Mouse (Mus musculus) testis, postnatal 10 days (tissue): ENCODE data around the gene CK137956.

Source experiments
- DNase-seq: peaks from one replicate; pipeline ENCODE4 v3.0.0; 2021; ENCODE audit warnings: low spot score

The CK137956 gene

GRCm38 (mm10) chr4:127970901-127971868, at the start of gene CK137956:
Gene CK137956 (minus strand): TSS chr4:127970951.
- no peak for DNase-seq

- no peak for DNase-seq
Observed at GRCm38 (mm10) chr4:128019465-128019864, 48.7 kb upstream of the CK137956 start.

- DNase-seq, result no peak
Observed at GRCm38 (mm10) chr4:128004797-128005452, 34.2 kb upstream of the CK137956 start.

- DNase-seq, result no peak
Observed at GRCm38 (mm10) chr4:128002638-128003101, 31.9 kb upstream of the CK137956 start.

- DNase-seq, result no peak
Observed at GRCm38 (mm10) chr4:127999281-127999680, 28.5 kb upstream of the CK137956 start.

GRCm38 (mm10) chr4:127989347-127989995, 18.7 kb upstream of the CK137956 start:
- no peak for DNase-seq

- DNase-seq, result no peak
Observed at GRCm38 (mm10) chr4:127988526-127989180, 17.9 kb upstream of the CK137956 start.

- no peak for DNase-seq
Observed at GRCm38 (mm10) chr4:127987784-127988455, 17.2 kb upstream of the CK137956 start, which contains the start of gene Csmd2. Gene Csmd2 (plus strand): TSS chr4:127987857.

GRCm38 (mm10) chr4:127987270-127987669, 16.5 kb upstream of the CK137956 start:
- DNase-seq, result no peak

- DNase-seq, result no peak
Observed at GRCm38 (mm10) chr4:127986491-127987075, 15.8 kb upstream of the CK137956 start.

- DNase-seq, result no peak
Observed at GRCm38 (mm10) chr4:127985874-127986273, 15.1 kb upstream of the CK137956 start.

GRCm38 (mm10) chr4:127984426-127984825, 13.7 kb upstream of the CK137956 start:
- DNase-seq, result no peak

- no peak for DNase-seq
Observed at GRCm38 (mm10) chr4:127981125-127981524, 10.4 kb upstream of the CK137956 start.

GRCm38 (mm10) chr4:127972976-127973375, 2.2 kb upstream of the CK137956 start:
- DNase-seq, result no peak

GRCm38 (mm10) chr4:127970018-127970421, 731 bp downstream of the CK137956 start:
- DNase-seq, result peak; percentile 62

GRCm38 (mm10) chr4:127969101-127969500, 1.6 kb downstream of the CK137956 start:
- DNase-seq, result no peak

- DNase-seq, result no peak
Observed at GRCm38 (mm10) chr4:127953006-127953710, 17.6 kb downstream of the CK137956 start.

- DNase-seq, result no peak
Observed at GRCm38 (mm10) chr4:127947696-127948095, 23.1 kb downstream of the CK137956 start.

- DNase-seq, result no peak
Observed at GRCm38 (mm10) chr4:127937474-127937873, 33.3 kb downstream of the CK137956 start.

- DNase-seq, result peak; percentile 45
Observed at GRCm38 (mm10) chr4:127935369-127935768, 35.4 kb downstream of the CK137956 start.
